ENCODE assay signal across 23 mouse cellular contexts in the genomic region with DNA sequence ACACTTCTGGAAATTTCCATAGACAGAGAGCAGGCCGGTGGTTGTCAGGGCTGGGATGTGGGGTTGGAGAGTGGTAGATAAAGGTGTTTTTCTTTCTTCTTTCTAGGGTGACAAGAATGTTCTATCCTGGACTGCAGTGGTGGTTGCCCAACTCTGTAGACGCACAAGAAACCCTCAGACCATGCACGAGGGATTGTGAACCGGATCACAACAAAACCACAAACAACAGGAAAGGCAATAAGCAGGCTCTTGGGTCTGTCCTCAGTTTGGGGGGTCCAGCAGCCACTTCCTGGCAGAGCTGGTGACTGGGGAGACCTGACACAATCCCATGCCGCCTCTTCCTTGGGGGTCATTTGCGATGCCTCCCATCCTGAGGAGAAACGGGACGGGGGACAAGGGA. TPM values are rescaled to one million over a fixed set of nuclear protein-coding genes. Genes with fewer than 3 reads are reported as not detected.
"Had no signal": no experiment of that assay in that cellular context is flagged by ENCODE, and none has a peak within 500 bp of the region (broad histone marks: within the 10 kb centered on the region; RNA-seq: fewer than 3 reads in every experiment).

No protein-coding gene starts in this region.

- DNase-seq: gastrocnemius, postnatal 14 days; gastrocnemius, postnatal 36 days; heart, adult 18-20 months; heart, postnatal 10 days; heart, postnatal 4 days; kidney, adult 18-20 months; kidney, adult 8-10 months; kidney, postnatal 10 days; kidney, postnatal 25 days; kidney, postnatal 4 days; liver; liver, embryonic 13.5 days had no signal

- ATAC-seq: hindbrain, embryonic 16.5 days; inflammation-experienced regulatory T-cells, adult 6 months; intestine, embryonic 15.5 days; intestine, postnatal 0 days had no signal

RNA-seq across cellular contexts. Expression of a gene that starts 48.8 kb away (rescaled TPM):
- total RNA-seq: gastrocnemius, adult 18-20 months; gastrocnemius, adult 8-10 months; gastrocnemius, postnatal 14 days; gastrocnemius, postnatal 36 days; heart, adult 18-20 months; heart, postnatal 10 days; heart, postnatal 25 days; layer of hippocampus, adult 2 months; layer of hippocampus, postnatal 25 days; left cerebral cortex, postnatal 14 days; left cerebral cortex, postnatal 36 days had no signal
